Mouse (Mus musculus): ENCODE data around the gene Mt3.

DNA sequence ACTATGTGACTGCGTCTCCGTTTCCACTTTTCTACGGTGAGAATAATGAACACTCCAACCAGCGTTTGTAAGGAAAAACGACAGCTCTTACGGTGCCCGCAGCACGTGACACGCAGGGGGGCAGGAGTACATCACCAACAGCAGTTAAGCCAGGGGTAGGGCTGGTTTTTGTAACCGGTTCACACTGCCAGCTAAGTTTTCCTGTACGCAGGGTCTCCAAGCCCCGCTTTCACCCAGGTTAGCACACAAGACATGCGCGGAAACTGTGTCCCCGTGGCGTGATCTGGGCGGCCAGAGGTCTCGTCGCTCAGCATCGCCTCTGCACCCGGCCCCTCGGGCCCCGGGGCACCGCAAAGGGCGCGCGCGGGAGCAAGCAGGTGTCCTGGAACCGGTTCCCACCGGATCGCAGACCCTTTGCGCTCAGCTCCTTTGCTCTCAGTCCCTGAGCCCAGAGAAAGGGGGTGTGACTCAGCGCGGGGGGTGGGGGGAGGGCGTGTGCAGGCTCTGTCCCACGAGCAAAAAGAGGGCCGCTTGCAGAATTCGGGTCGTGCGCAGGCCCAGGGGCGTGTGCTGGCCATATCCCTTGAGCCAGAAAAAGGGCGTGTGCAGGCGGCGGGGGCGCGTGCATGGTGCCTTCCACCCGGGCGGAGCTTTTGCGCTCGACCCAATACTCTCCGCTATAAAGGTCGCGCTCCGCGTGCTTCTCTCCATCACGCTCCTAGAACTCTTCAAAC lies 19.8 kb downstream of the Mt3 start, which contains the start of gene Mt2:
- TF ChIP-seq CTCF (IDR thresholded peaks at IDR 0.05; ENCODE audit: borderline replicate concordance, control insufficient read depth, extremely low read depth, insufficient read depth, low read length, poor library complexity): 0 out of 2 replicates have a peak, but pooled peaks have one; percentile 13
- 0 out of 2 replicates have a peak, but pooled peaks have one; percentile 22 for TF ChIP-seq POLR2A (IDR thresholded peaks at IDR 0.05; ENCODE audit: control insufficient read depth, extremely low read depth, insufficient read depth, low read length, poor library complexity)

All from thymus, adult 2 months (tissue).